Mouse (Mus musculus) cerebellum, adult 2 months (tissue): ENCODE data around the gene Rgs19.

Experiments used
- CTCF ChIP-seq: fragments of 200-500 bp; IDR thresholded peaks from 2 replicates; pipeline ENCODE4 v1.5.1; 2011; ENCODE audit warnings: low read depth, mild to moderate bottlenecking, control low read depth, low read length, moderate library complexity, borderline replicate concordance; ENCODE audit not compliant: insufficient read depth
- POLR2A ChIP-seq: fragments of 200-500 bp; IDR thresholded peaks from 2 replicates; pipeline ENCODE4 v1.6.1; 2011; ENCODE audit warnings: low read length, control low read depth, borderline replicate concordance; ENCODE audit not compliant: insufficient read depth

- no peak for TF ChIP-seq POLR2A
- no peak for TF ChIP-seq CTCF
These were observed 21.8 kb downstream of the Rgs19 start for GRCm38 (mm10) chr2:181671984-181672383.
